Mouse (Mus musculus) layer of hippocampus, postnatal 25 days (tissue): ENCODE results near the gene Ruvbl1. TPM values are rescaled to one million over a fixed set of nuclear protein-coding genes. Genes with fewer than 3 reads are reported as not detected.
A peak's percentile ranks its signal among the peaks of the same experiment; 100 is the strongest.

ENCODE experiments used
- DNase-seq, 2 experiments: peaks; one replicate each; pipeline ENCODE4 v3.0.0; 2022; ENCODE audit warnings: mixed read lengths in 2 of 2, low spot score in 1 of 2; ENCODE audit errors: extremely low spot score in 1 of 2
- total RNA-seq, 2 experiments: library from RNA; stranded (reverse); gene quantifications; 2 replicates each; pipeline ENCODE4 v1.2.3; 2021

Gene Ruvbl1
- total RNA-seq, 2 experiments from 2014 or later = 38.8 to 44.4 TPM

DNA sequence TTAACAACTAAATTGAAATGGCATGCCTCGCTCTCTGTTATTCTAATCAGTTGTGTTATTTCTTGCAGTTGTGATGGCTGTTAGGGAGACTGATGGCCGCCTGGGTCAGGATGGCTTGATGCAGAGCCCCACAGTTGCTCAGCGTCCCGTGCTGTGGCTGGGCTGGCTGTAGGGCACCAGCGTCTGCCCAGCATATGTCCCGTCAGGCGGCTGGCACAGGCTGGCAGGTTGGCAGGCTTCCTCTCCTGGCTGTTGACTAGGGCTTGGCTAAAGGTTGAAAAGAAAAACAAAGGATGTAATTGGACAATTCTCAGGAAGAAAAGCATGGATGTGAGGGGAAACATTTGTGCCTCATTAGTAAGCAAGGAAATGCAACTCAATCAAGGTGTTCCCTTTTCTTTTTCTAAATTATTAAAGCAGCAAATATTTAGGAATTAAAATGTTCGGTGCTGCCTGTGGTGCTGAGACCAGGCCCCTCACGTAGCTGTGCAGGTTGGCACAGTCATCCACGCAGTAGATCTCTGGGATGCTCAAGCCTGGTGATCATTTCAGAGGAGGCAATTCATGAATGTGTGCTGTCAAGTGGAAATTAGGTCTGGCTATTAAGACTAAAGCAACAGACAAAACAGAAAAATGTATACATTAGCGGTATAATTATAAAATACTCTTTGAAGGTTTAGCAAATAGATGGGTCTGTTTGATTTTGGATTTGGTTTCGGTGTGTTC is 25.6 kb downstream of the Ruvbl1 start:
- peak in 1 of 2 experiments; percentile 51 for DNase-seq

DNA sequence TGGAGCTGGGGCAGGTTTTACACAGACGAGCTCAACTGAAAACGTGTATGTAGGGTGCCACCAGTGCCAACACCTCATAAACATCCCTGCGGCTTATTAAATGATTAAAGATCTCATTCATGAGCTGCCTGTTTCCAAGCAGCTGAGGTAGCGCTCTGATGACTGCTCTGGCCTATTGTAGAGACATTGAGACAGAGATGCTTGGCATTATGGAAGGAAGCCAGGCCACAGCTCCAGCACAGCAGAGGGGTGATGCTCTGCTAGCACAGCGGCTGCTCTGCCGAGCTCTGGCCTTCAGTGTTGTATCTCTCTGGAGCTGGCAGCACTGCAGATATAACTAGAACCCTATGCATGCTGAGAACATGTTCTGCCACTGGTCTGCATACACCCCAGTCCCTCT is 28.5 kb downstream of the Ruvbl1 start:
- no peak for DNase-seq

DNA sequence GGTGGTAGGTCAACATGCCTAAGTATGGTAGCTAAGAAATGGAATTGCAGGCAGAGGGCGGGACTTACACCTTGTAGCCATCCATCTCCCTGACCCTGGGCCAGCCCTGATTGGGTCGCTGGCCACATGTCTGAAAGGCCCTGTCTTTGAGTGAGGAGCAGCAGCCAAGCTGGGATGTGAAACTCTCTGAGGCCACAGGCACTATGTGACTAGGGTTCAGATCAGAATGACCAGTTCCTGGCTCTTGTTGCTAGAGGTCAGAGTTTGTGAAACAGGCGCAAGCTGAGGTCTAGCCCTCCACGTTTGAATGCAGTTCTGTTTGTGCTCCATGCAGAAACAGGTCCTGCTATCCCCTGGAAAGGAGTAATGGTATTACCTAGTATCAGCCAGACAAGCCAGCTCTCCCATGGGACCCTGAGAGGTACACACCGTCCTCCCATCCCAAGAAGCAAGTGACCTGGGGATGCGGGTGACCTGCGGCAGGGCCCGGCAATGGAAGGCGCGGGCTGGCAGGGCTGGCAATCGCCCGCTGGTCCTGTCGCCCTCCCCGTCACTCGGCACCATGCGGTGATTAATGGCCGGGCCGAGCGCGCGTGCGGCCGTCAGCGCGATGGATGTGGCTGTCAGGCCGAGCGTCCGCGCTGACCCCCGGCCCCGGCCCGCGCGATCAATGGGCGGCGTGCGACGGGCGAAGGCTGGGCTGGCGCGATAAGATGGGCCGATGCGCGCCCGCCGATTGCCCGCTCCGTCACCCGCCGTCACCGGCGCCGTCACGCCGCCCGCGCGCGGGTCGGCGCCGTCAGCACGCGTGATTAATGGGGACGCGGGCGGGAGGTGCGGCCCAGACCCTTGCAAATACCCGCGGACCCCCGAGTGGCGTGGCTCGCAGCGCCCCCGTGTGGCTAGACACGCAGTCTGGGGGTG is 34.5 kb downstream of the Ruvbl1 start:
- peak; percentile 76 to 82 for DNase-seq

GRCm38 (mm10) chr6:88500405-88500767 is 35.2 kb downstream of the Ruvbl1 start:
- DNase-seq = no peak

GRCm38 (mm10) chr6:88502030-88502970 is 37.1 kb downstream of the Ruvbl1 start:
- no peak for DNase-seq

DNA sequence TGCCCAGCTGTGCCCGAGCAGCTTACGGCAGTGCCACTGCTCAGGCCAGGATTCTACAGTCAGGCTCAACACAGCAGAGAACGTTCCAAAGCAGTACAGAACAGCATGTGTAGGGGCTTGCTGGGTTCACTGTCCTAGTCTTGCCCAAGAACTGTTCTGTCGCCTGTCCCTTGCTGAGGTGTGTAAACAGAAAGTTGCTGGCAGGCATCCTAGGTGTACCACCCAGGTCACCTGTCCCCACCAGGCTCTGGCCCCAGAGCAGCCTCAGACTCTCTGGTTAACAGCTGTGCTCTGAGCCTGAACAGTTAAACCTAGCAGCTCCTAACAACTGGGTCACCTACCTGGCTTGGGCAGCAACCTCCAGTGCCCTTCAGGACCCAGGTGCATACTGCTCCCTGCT is 37.8 kb downstream of the Ruvbl1 start:
- DNase-seq = no peak

GRCm38 (mm10) chr6:88513984-88514383 is 48.8 kb downstream of the Ruvbl1 start:
- peak in 1 of 2 experiments; percentile 4 for DNase-seq

DNA sequence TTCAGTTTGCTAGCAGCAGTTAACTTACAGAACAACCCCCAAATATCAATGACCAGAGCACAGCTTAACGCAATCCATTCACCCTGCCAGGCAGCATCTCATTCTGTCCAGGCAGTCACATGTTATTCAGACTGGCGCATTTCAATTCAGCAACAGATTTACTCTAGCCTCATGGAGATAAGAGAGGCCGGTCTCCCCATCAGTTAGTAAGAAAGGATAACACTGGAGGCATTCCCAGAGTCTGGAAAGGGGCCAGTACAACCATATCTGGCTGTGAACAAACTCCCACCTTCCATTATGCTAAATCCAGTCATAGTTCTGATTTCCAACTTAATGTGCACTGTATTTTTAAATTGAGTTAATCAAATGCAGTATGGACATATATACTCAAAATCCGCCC is 49.3 kb downstream of the Ruvbl1 start:
- no peak for DNase-seq

GRCm38 (mm10) chr6:88515971-88516370 is 50.8 kb downstream of the Ruvbl1 start:
- no peak for DNase-seq

- DNase-seq = no peak
These were observed 51.5 kb downstream of the Ruvbl1 start for GRCm38 (mm10) chr6:88516667-88517066.

DNA sequence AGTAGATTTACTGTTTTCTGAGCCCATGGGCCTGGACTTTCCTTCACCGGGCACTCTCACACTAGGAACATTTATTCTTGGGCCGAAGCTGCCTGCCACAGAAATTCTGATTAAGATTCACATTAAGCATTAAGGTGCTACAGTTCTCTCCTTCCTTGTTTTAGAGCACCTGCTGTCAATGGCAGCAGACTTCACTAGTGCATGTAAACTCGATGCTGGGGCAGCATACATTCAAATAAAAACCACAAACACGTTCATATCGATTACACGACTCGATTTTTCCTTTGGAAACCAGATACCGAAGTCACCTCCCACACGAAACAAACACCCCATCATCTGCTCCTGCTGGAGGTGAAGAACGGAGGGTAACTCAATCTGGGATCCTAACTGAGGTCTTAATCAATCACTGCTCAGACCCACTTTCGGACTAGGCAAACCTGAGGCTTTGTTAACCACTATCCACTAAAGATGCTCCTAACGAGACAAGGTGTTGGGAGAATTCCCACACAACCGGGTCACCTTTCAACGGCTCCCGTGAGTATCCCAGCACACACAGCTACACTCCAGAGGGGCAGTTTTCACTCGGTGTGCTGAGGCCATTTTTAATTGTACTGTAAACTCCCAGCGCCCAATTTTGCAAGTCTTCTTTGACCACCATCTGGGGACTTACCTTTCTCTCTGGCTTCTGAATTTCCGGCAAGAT is 52.6 kb downstream of the Ruvbl1 start:
- DNase-seq = no peak

DNA sequence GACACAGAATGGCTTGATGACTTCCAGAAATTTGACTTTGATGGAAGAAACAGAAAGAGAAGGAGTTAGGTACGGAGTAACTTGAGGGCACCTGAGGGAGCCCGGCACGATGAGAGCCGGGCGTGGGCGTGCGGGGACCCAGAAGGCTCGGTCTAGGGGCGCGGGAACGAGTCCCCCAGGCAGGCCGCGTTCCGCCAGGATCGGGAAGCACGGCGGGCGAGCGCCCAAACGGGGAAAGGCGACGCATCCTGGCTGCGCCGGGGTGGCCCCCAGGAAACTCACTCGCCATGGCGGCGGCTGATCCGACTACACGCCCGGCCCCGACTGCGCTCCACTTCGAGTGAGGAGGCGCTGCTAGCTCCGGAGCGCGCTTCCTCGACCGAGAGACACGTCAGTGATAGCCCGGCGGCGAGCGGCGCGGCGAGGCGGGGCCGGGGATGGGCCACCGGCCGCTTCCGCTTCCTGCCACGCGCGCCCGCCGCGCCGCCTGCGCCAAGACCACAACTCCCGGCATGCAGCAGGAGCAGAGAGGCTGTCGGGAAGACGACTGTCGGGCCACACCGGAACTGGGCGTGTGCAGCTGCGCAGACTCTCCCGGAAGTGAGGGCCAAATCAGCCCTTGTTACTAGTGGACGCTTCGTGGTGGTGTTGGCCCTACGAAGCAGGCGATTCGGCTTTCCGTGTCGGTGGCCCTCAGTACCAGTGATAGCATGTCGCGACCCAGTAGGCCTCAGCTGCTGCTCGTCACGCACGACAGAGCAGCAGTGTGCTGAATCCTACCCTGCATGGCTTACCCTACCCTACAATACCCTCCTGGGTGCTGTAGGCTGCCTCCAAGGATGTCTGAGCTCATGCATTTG is 53.4 kb downstream of the Ruvbl1 start, which contains the start of gene Sec61a1:
Gene Sec61a1, minus strand, starts transcription at position 502 of the 860 bp plus-strand sequence.
- DNase-seq = peak; percentile 83 to 87

DNA sequence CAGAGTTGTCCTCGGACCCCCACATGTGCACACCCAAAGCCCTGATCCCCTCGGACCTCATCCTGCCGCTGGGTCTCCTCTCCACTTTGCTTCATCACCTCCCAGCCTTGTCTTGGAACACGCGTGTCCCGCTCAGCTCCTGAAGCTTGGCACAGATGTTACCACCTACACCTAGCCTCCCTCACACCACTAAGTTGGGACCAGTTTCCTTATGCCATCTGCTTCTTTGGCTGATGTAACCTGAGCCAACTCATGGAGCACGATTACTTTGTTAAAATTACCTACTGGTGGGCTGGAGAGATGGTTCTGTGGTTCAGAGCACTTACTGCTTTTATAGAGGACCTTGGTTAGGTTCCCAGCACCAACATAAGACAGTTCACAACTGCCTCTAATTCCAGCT is 56.6 kb downstream of the Ruvbl1 start:
- no peak for DNase-seq

- no peak for DNase-seq
These were observed 57.4 kb downstream of the Ruvbl1 start for GRCm38 (mm10) chr6:88522606-88523005.

- no peak for DNase-seq
These were observed 57.8 kb downstream of the Ruvbl1 start for GRCm38 (mm10) chr6:88523043-88523442.

DNA sequence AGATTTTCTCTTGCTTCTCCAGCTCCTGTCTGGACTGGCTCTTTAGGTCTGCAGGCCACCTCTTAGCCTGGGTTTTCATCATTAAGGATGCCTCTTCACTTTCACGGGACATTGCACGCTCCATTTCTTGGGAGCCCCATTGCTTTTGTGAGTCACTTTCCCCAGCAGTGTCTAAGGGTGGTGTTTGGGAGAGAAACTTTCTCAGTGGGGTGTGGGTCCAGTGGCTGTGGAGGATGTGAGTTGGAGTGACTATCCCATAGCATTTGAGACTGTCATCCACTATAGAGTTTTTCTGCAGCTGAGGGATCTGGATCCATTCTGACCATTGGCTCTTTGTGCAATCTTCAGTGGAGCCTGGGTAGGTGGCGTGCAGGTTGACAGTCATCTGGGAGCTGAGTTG is 58.2 kb downstream of the Ruvbl1 start:
- DNase-seq = no peak

GRCm38 (mm10) chr6:88524056-88524455 is 58.8 kb downstream of the Ruvbl1 start:
- no peak for DNase-seq

DNA sequence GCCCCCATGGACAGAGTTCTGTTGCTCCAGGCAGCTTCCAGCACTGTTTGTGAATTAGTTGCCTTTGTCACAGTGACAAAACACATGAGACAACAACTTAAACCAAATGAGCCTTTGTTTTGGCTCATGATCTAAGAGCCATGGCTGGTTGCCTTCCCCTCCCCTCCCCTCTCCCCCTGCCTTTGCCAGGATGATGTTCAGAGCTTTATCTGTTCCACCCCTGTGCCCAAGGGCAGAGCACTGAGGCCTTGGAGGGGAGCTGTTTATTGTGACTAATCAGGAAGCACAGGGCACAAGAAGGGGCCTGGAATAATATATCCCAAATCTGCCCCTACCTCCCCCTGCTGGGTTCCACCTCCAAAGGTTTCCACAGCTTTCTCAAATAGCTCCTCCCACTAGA is 65.1 kb downstream of the Ruvbl1 start:
- no peak for DNase-seq
